Mouse (Mus musculus): ENCODE measurements at regions not wholly inside any gene's neighbourhood (a gene's known extent, or its start where the extent isn't known, plus 50 kb on each side); places are given as distances from the start of the nearest gene placed in this dataset.

- no peaks in the 10 kb centered on the region for H3K36me3 ChIP-seq (ENCODE audit: control insufficient read depth, insufficient read depth, low read length)
- no peak overlapping the region for H3K4me3 ChIP-seq (ENCODE audit: control insufficient read depth, low read depth, low read length)
- no peaks in the 10 kb centered on the region for H3K27me3 ChIP-seq (ENCODE audit: control insufficient read depth, insufficient read depth, low read length)
- TF ChIP-seq POLR2A (IDR thresholded peaks at IDR 0.05; ENCODE audit: control insufficient read depth, low read depth, low read length) (no peak), CTCF (IDR thresholded peaks at IDR 0.05; ENCODE audit: control insufficient read depth, insufficient read depth, insufficient replicate concordance, low read depth, low read length) (no peak)
- no peak overlapping the region for H3K27ac ChIP-seq (ENCODE audit: control insufficient read depth, insufficient read depth, low read depth, low read length)
- H3K4me1 ChIP-seq (ENCODE audit: control insufficient read depth, insufficient read depth, low read length): no peaks in the 10 kb centered on the region
These were observed 140.3 kb downstream of the Gsdmc2 start for GRCm38 (mm10) chr15:63704636-63705035.

DNA sequence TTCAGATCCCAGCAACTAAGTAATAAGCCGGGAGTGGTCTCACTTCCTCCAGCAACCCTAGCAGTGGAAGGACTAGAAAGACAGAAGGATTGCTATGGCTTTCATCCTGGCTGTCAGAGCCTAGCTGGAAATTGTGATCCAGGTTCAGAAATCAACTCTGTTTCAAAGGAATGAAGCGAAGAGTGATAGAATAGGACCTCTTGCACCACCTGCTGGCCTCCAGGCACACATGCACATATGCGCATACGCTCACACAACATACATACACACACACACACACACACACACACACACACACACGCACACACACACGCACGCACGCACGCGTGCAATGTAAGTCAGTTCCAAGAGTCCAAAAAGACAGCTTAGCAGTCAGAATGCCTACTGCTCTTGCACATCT, 147.1 kb downstream of the Gsdmc2 start:
- no peaks in the 10 kb centered on the region for H3K27me3 ChIP-seq (ENCODE audit: control insufficient read depth, insufficient read depth, low read length)
- H3K4me3 ChIP-seq (ENCODE audit: control insufficient read depth, low read depth, low read length): no peak overlapping the region
- no peaks in the 10 kb centered on the region for H3K36me3 ChIP-seq (ENCODE audit: control insufficient read depth, insufficient read depth, low read length)
- no peak for TF ChIP-seq CTCF (IDR thresholded peaks at IDR 0.05; ENCODE audit: control insufficient read depth, insufficient read depth, insufficient replicate concordance, low read depth, low read length)
- TF ChIP-seq POLR2A (IDR thresholded peaks at IDR 0.05; ENCODE audit: control insufficient read depth, low read depth, low read length): no peak
- H3K4me1 ChIP-seq (ENCODE audit: control insufficient read depth, insufficient read depth, low read length): no peaks in the 10 kb centered on the region
- H3K27ac ChIP-seq (ENCODE audit: control insufficient read depth, insufficient read depth, low read depth, low read length): no peak overlapping the region

GRCm38 (mm10) chr15:63694150-63694549, 150.8 kb downstream of the Gsdmc2 start:
- H3K36me3 ChIP-seq (ENCODE audit: control insufficient read depth, insufficient read depth, low read length): no peaks in the 10 kb centered on the region
- TF ChIP-seq POLR2A (IDR thresholded peaks at IDR 0.05; ENCODE audit: control insufficient read depth, low read depth, low read length) (no peak), CTCF (IDR thresholded peaks at IDR 0.05; ENCODE audit: control insufficient read depth, insufficient read depth, insufficient replicate concordance, low read depth, low read length) (no peak)
- H3K27ac ChIP-seq (ENCODE audit: control insufficient read depth, insufficient read depth, low read depth, low read length): no peak overlapping the region
- H3K27me3 ChIP-seq (ENCODE audit: control insufficient read depth, insufficient read depth, low read length): no peaks in the 10 kb centered on the region
- no peaks in the 10 kb centered on the region for H3K4me1 ChIP-seq (ENCODE audit: control insufficient read depth, insufficient read depth, low read length)
- H3K4me3 ChIP-seq (ENCODE audit: control insufficient read depth, low read depth, low read length): no peak overlapping the region

- Histone ChIP-seq H3K36me3 (ENCODE audit: control insufficient read depth, insufficient read depth, low read length) (no peaks in the 10 kb centered on the region), H3K27me3 (ENCODE audit: control insufficient read depth, insufficient read depth, low read length) (no peaks in the 10 kb centered on the region), H3K4me1 (ENCODE audit: control insufficient read depth, insufficient read depth, low read length) (no peaks in the 10 kb centered on the region), H3K4me3 (ENCODE audit: control insufficient read depth, low read depth, low read length) (no peak overlapping the region), H3K27ac (ENCODE audit: control insufficient read depth, insufficient read depth, low read depth, low read length) (no peak overlapping the region)
- no peak for TF ChIP-seq CTCF (IDR thresholded peaks at IDR 0.05; ENCODE audit: control insufficient read depth, insufficient read depth, insufficient replicate concordance, low read depth, low read length)
- no peak for TF ChIP-seq POLR2A (IDR thresholded peaks at IDR 0.05; ENCODE audit: control insufficient read depth, low read depth, low read length)
These were observed 151.4 kb downstream of the Gsdmc2 start for GRCm38 (mm10) chr15:63693561-63693960.

DNA sequence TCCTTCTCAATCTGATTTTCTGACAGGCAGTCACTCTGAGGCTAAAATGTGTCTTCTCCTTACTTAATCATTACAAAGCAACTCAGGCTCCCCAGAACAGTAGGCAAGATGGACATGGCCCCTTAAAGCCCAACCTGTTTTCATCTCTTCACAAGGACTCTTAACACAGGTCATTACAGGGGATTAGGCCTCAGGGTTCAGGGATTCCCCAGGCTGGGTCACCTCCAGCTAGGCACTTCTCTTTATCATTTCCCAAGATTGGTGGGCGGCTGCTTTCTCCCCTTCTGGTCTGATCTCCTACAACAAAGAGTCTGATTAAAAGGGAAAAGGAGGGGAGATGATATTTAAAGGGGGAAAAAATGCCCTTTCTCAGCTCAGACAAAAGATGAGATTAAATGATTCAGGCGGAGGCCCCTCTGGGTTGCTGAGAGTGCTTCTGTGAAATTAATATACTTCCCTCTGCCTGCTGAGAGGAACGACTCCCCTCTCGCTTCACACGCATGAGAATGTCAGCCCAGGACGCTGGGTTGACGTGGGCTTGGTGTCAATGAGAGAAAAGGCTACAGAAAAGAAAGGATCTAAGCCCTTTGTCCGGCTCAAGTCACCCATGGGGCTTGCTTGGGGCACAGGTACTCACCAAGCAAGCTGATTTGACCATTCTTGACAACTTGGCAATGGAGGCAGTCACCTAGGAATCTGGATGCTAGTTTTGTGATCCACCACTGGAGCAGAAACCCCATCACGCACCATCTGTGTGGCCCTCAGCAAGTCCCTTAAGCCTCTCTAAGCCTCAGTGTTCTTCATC, 152.3 kb downstream of the Gsdmc2 start:
- no peak overlapping the region for H3K27ac ChIP-seq (ENCODE audit: control insufficient read depth, insufficient read depth, low read depth, low read length)
- no peaks in the 10 kb centered on the region for H3K36me3 ChIP-seq (ENCODE audit: control insufficient read depth, insufficient read depth, low read length)
- no peak overlapping the region for H3K4me3 ChIP-seq (ENCODE audit: control insufficient read depth, low read depth, low read length)
- H3K4me1 ChIP-seq (ENCODE audit: control insufficient read depth, insufficient read depth, low read length): no peaks in the 10 kb centered on the region
- TF ChIP-seq CTCF (IDR thresholded peaks at IDR 0.05; ENCODE audit: control insufficient read depth, insufficient read depth, insufficient replicate concordance, low read depth, low read length): no peak
- H3K27me3 ChIP-seq (ENCODE audit: control insufficient read depth, insufficient read depth, low read length): no peaks in the 10 kb centered on the region

GRCm38 (mm10) chr15:63689788-63690575, 155.0 kb downstream of the Gsdmc2 start:
- no peaks in the 10 kb centered on the region for H3K27me3 ChIP-seq (ENCODE audit: control insufficient read depth, insufficient read depth, low read length)
- no peak overlapping the region for H3K4me3 ChIP-seq (ENCODE audit: control insufficient read depth, low read depth, low read length)
- no peaks in the 10 kb centered on the region for H3K36me3 ChIP-seq (ENCODE audit: control insufficient read depth, insufficient read depth, low read length)
- TF ChIP-seq CTCF (IDR thresholded peaks at IDR 0.05; ENCODE audit: control insufficient read depth, insufficient read depth, insufficient replicate concordance, low read depth, low read length) (no peak), POLR2A (IDR thresholded peaks at IDR 0.05; ENCODE audit: control insufficient read depth, low read depth, low read length) (no peak)
- no peaks in the 10 kb centered on the region for H3K4me1 ChIP-seq (ENCODE audit: control insufficient read depth, insufficient read depth, low read length)
- no peak overlapping the region for H3K27ac ChIP-seq (ENCODE audit: control insufficient read depth, insufficient read depth, low read depth, low read length)

- Histone ChIP-seq H3K4me1 (ENCODE audit: control insufficient read depth, insufficient read depth, low read length) (no peaks in the 10 kb centered on the region), H3K4me3 (ENCODE audit: control insufficient read depth, low read depth, low read length) (no peak overlapping the region), H3K27ac (ENCODE audit: control insufficient read depth, insufficient read depth, low read depth, low read length) (no peak overlapping the region), H3K27me3 (ENCODE audit: control insufficient read depth, insufficient read depth, low read length) (no peaks in the 10 kb centered on the region), H3K36me3 (ENCODE audit: control insufficient read depth, insufficient read depth, low read length) (no peaks in the 10 kb centered on the region)
- TF ChIP-seq CTCF (IDR thresholded peaks at IDR 0.05; ENCODE audit: control insufficient read depth, insufficient read depth, insufficient replicate concordance, low read depth, low read length) (no peak), POLR2A (IDR thresholded peaks at IDR 0.05; ENCODE audit: control insufficient read depth, low read depth, low read length) (no peak)
These were observed 157.1 kb downstream of the Gsdmc2 start for GRCm38 (mm10) chr15:63687852-63688251.

Measured in testis, adult 2 months (tissue).